8 mouse cellular contexts compared by ENCODE assay signal in genomic region chr9:56928041-56928811, GRCm38 (mm10). TPM values are rescaled to one million over a fixed set of nuclear protein-coding genes. Genes with fewer than 3 reads are reported as not detected.
DNase-seq lines count a peak whose midpoint lies in the region; ATAC-seq lines count a peak whose summit lies in the region.

Snx33 (minus strand) TSS chr9:56928371.

- ATAC-seq in hindbrain, embryonic 15.5 days (ENCODE audit: low FRiP score, low read depth) = peak; percentile 76

- DNase-seq in R1 (ENCODE audit: low read depth, low spot score) = peak; percentile 80
- peak; percentile 81 to 91 for DNase-seq in cerebellum, postnatal 4 days (ENCODE audit: low spot score in 2 of 2)
- peak; percentile 95 for DNase-seq in gastrocnemius, adult 18-20 months (ENCODE audit: low spot score)
- DNase-seq in left cerebral cortex, adult 18-20 months (ENCODE audit: low spot score in 2 of 2) = peak; percentile 91 to 92
- DNase-seq in lung, postnatal 4 days = peak; percentile 96
- peak; percentile 93 for DNase-seq in retina, postnatal 1 day
- peak; percentile 92 for DNase-seq in thymus, postnatal 4 days

- H3K27me3 ChIP-seq in hindbrain, embryonic 15.5 days = peaks cover 17% of the 10 kb centered on the region; the same call in 1 of the 2 replicates

- peak within 1 kb of the TSS; percentile 74 for H3K27ac ChIP-seq in hindbrain, embryonic 15.5 days (replicated peaks)

- no peaks in the 10 kb centered on the region for H3K36me3 ChIP-seq in hindbrain, embryonic 15.5 days

- H3K9me3 ChIP-seq in hindbrain, embryonic 15.5 days = no peaks in the 10 kb centered on the region

- peak within 1 kb of the TSS; percentile 89 for H3K4me2 ChIP-seq in hindbrain, embryonic 15.5 days

- 0% methylated on average over 48 of the region's 50 CpGs for WGBS in hindbrain, embryonic 15.5 days

- peaks cover 46% of the 10 kb centered on the region for H3K4me1 ChIP-seq in hindbrain, embryonic 15.5 days (replicated peaks)

- H3K9ac ChIP-seq in hindbrain, embryonic 15.5 days = peak within 1 kb of the TSS; percentile 43

- H3K4me3 ChIP-seq in hindbrain, embryonic 15.5 days = peak within 1 kb of the TSS; percentile 53

RNA-seq across cellular contexts. Expression of gene Snx33, which starts in this region (rescaled TPM):
- total RNA-seq in gastrocnemius, adult 18-20 months (2021) = 1 to 10 TPM; 2.1 to 3.3 TPM
- polyA plus RNA-seq in hindbrain, embryonic 15.5 days (2015; fragmentation: Nextera tagmentation; extraction: Ambion mirVana) = 2.8 and 3.1 TPM in 2 replicates
- total RNA-seq in left cerebral cortex, adult 18-20 months (2021) = 1 to 10 TPM; 6.8 to 7.4 TPM

Comparison
In these comparisons a context has a peak if more than half of its experiments do, and no peak if none do; other contexts are left out.
1. Peak in every context shown above with its lines: DNase-seq, ATAC-seq, H3K4me3 ChIP-seq and H3K27ac ChIP-seq.